Mouse (Mus musculus) brain, adult 2 months (tissue): ENCODE measurements around the gene Prex1.

Experiments
- DNase-seq: peaks from one replicate; pipeline ENCODE4 v3.0.0; 2011; ENCODE audit warnings: low read depth, low spot score

The Prex1 gene

GRCm38 (mm10) chr2:166726891-166727290 lies 13.3 kb upstream of the Prex1 start:
- peak; percentile 32 for DNase-seq

GRCm38 (mm10) chr2:166720416-166720815 lies 6.8 kb upstream of the Prex1 start:
- DNase-seq = no peak

- no peak for DNase-seq
Observed at GRCm38 (mm10) chr2:166719930-166720305, 6.3 kb upstream of the Prex1 start.

- DNase-seq = no peak
Observed at GRCm38 (mm10) chr2:166719301-166719929, 5.8 kb upstream of the Prex1 start.

GRCm38 (mm10) chr2:166716067-166716466 lies 2.4 kb upstream of the Prex1 start:
- DNase-seq = no peak

GRCm38 (mm10) chr2:166714427-166714699 lies 731 bp upstream of the Prex1 start:
- DNase-seq = no peak

GRCm38 (mm10) chr2:166712801-166713689 lies 587 bp downstream of the Prex1 start:
- peak; percentile 79 for DNase-seq

GRCm38 (mm10) chr2:166712310-166712709 lies 1.3 kb downstream of the Prex1 start:
- peak; percentile 74 for DNase-seq

GRCm38 (mm10) chr2:166711681-166712132 lies 1.9 kb downstream of the Prex1 start:
- no peak for DNase-seq

- DNase-seq = no peak
Observed at GRCm38 (mm10) chr2:166709883-166710282, 3.7 kb downstream of the Prex1 start.

GRCm38 (mm10) chr2:166708304-166708703 lies 5.3 kb downstream of the Prex1 start:
- no peak for DNase-seq

- no peak for DNase-seq
Observed at GRCm38 (mm10) chr2:166706526-166706925, 7.1 kb downstream of the Prex1 start.

- no peak for DNase-seq
Observed at GRCm38 (mm10) chr2:166703491-166703890, 10.1 kb downstream of the Prex1 start.

- no peak for DNase-seq
Observed at GRCm38 (mm10) chr2:166702113-166702445, 11.6 kb downstream of the Prex1 start.

- no peak for DNase-seq
Observed at GRCm38 (mm10) chr2:166701248-166702112, 12.2 kb downstream of the Prex1 start.

GRCm38 (mm10) chr2:166700732-166701131 lies 12.9 kb downstream of the Prex1 start:
- peak; percentile 84 for DNase-seq

- no peak for DNase-seq
Observed at GRCm38 (mm10) chr2:166700116-166700515, 13.5 kb downstream of the Prex1 start.

- DNase-seq = no peak
Observed at GRCm38 (mm10) chr2:166699552-166699951, 14.1 kb downstream of the Prex1 start.

GRCm38 (mm10) chr2:166694616-166695015 lies 19.0 kb downstream of the Prex1 start:
- no peak for DNase-seq

GRCm38 (mm10) chr2:166693394-166693793 lies 20.2 kb downstream of the Prex1 start:
- DNase-seq = no peak

- peak; percentile 92 for DNase-seq
Observed at GRCm38 (mm10) chr2:166691602-166692509, 21.8 kb downstream of the Prex1 start.
